21 mouse cellular contexts compared by ENCODE assay signal in the genomic region with DNA sequence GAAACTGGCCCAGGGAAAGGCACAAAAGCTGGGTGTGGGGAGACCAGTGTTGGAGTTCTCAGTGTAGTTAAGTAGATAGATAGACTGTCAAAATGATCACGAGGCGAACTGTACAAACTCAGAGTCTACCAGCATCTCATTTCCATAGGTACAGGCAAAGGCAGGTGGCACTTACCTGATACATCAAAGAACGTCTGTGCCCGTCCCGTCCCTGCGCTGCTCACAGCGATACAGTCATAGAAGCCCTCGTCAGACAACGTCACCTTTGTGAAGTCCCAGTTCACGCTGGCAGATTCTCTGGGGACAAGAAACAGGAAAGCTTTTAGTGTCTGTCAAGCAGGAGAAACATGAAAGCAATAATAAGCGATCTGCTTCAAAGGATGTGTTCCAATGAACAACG.
"Had no signal": no experiment of that assay in that cellular context is flagged by ENCODE, and none has a peak within 500 bp of the region (broad histone marks: within the 10 kb centered on the region; RNA-seq: fewer than 3 reads in every experiment).

No protein-coding gene starts in this region.

- ATAC-seq: intestine, postnatal 0 days; liver, embryonic 12.5 days had no signal

- DNase-seq: kidney, adult 2 months; kidney, postnatal 25 days; layer of hippocampus, adult 9-11 months; liver; lung, adult 18-20 months; lung, postnatal 10 days; lung, postnatal 36 days; right cerebral cortex, postnatal 25 days; thymus, adult 18-20 months; thymus, postnatal 36 days had no signal

- H3K4me2 ChIP-seq: limb, embryonic 13.5 days; liver, embryonic 12.5 days; liver, embryonic 15.5 days; lung, embryonic 15.5 days had no signal

- H3K27ac ChIP-seq: kidney, postnatal 0 days; layer of hippocampus, adult 2 months; limb, embryonic 10.5 days; limb, embryonic 13.5 days; liver, embryonic 12.5 days; liver, embryonic 15.5 days; lung, embryonic 15.5 days; midbrain, embryonic 10.5 days had no signal

- H3K36me3 ChIP-seq: liver, embryonic 12.5 days; liver, embryonic 15.5 days; midbrain, embryonic 10.5 days had no signal

- H3K9me3 ChIP-seq: limb, embryonic 10.5 days; limb, embryonic 13.5 days; liver, embryonic 12.5 days; liver, embryonic 15.5 days; lung, embryonic 15.5 days; midbrain, embryonic 10.5 days had no signal

- H3K9ac ChIP-seq: limb, embryonic 13.5 days; liver, embryonic 12.5 days; liver, embryonic 15.5 days; lung, embryonic 15.5 days had no signal

- H3K4me1 ChIP-seq: limb, embryonic 10.5 days; limb, embryonic 13.5 days; liver, embryonic 12.5 days; liver, embryonic 15.5 days; megakaryocyte, embryonic 14.5 days had no signal

- H3K27me3 ChIP-seq: limb, embryonic 13.5 days; liver, embryonic 12.5 days; liver, embryonic 15.5 days; lung, embryonic 15.5 days; megakaryocyte, embryonic 14.5 days had no signal

- H3K4me3 ChIP-seq: layer of hippocampus, adult 2 months; limb, embryonic 10.5 days; limb, embryonic 13.5 days; liver, embryonic 12.5 days; liver, embryonic 15.5 days; lung, embryonic 15.5 days; megakaryocyte, embryonic 14.5 days; midbrain, embryonic 10.5 days; myocyte had no signal
